Mouse (Mus musculus): ENCODE measurements around the gene Fzd10.

The Fzd10 gene

DNA sequence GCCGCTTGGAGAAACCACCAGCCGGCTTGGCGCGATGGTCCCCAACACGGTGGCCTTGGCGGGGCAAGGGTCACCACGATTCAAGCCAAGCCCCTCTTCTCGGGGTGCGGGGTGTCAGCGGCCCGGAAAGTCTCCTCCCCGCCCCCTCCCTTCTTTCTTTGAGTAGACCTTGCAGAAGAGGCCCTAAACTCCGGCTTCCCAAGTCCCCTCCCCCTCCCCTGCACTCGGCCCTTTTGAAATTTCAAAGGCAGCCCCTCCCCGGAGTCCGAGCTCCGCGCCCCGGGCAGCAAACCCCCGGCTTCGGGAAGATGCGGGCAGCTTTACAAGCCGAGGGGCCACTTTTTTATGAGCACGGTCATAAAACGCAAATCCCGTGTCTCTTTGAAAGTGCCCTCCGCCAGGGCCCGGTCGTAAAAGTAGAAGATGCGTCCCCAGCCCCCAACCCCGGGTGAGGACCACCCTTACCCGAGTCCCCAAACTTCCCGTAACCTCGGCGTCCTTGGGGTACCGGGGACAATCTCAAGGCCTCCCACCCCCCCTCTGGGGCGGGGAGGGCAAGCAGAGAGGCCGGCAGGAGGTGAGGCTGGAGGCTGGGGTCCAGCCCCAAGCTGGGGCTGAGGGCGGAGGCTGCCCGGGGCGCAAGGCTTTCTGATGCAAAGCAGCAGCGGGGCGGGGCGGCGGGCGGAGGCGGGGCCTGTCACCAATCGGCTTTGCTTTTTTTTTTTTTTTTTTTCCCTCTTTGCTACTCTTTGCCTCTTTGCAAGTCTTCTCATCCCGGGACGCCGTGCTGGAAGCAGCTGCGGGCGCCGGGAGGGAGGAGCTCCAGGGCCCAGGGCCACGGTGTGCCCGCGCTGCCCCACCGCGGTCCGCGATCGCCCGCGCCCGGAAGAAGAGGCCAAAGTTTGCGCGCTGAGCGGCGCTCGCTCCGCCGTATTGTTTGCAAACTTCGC, at the start of gene Fzd10:
Gene Fzd10, plus strand, starts transcription at position 773 of the 950 bp plus-strand sequence.
- DNase-seq (ENCODE audit: low spot score), result no peak

DNA sequence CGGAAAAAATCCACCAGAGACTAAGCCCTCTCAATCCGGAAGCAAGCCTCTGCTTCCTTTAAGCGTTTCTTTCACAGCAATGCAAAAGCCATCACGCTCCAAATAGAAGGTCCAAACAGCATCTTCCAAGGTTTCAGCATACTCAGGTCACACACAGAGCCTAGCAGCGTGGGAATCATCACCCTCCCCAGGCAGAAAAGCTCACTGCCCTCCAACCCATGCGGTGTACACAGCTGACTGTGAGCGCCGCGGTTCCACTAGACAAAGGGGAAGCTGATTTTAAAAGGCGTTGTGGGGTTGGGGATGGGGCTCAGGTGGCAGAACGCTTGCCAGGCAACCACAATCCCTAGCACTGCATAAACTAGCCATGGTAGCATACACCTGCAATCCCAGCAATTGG, 49.2 kb upstream of the Fzd10 start:
- no peak for DNase-seq (ENCODE audit: low spot score)

DNA sequence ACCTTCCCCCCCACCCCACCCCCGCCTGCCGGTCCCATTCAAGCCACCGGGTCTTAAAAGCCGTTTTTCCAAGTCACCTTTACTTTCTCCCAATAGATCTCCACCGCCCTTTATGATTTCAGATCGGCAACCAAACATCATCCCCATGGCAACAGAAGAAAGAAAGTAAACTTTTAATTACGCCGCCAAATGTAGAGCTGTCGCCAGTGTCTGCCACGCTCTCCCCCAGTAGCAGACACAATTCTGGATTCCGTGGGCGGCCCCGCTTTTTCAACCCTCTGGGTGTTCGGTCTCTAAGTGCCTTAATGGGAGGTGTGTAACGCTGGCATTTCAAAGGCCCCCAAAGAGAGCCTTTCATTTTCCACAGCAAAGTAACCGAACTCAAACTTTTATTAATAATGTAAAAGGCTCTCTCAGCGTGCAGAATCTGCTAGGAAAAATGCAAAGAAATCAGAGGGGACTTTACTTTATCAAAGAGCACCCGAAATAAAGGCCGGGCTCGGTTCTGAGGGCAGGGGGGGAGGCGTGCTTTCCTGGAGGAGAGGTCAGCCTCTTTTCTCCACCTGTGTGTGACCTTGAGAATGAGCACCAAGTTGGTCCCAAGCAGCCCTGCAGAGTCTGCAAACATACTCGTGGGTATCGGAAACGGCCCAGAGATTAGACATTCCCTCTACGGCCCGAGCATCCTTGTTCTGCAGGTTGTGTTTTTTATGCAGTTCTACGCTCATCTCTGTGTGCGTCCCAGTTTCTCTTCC, 48.3 kb upstream of the Fzd10 start:
- DNase-seq (ENCODE audit: low spot score), result no peak

DNA sequence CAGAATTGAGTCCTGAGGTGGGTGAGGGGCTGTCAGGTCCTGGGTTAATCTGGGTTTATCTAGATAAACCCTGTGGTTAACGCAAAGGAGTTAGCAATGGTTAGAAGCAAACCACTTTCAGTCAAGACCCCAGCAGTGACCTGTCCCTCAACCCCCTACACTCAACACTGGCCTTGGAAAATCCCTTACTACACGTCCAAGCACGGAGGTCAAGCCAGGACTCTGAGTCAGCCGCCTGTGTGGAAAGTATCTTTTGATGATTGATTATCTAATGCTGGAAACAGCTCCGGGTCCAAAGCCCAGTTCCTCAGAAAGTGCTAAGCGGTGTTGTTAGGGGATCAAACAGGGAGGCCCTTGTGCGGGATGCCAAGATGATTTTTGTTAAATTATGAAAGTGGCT, 42.5 kb upstream of the Fzd10 start:
- no peak for DNase-seq (ENCODE audit: low spot score)

DNA sequence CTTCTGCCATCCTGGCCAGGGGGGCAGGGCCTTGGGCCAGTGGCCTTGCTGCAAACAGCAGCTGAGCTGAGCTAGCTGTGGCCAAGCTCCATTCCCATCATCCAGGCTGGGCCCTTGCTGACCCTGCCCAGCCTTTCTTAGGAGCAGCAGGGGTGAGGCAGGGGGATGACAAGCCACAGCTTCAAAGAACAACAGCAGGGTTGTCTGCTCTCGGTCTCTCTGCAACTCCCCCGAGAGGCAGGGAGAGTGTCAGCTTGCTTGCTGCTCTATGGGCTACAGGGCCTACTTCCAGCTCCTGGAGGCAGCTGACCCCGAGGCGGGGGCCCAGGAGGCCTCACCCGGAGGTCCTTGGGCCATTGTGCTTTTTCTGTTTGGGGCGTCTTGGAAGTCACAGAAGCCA, 33.3 kb upstream of the Fzd10 start:
- DNase-seq (ENCODE audit: low spot score), result no peak

DNA sequence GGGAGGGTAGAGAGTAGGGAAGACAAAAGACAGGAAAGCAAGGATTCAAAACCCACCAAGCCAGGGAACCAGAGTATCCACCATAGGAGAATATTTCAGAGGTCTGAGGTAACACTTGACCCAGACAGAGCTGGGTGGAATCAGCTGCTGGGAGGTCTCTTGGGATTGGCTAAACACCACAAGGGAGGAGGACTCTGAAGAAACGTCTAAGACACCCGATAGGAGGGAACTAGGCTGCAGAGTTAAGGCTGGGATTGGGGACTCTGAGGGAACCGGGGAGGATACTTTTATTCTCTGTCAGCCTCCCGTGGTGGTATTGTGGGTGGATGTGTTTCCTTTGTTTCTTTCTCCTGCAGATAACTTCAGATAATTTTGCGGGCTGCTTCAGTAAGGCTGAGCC, 31.7 kb upstream of the Fzd10 start:
- DNase-seq (ENCODE audit: low spot score), result no peak

DNA sequence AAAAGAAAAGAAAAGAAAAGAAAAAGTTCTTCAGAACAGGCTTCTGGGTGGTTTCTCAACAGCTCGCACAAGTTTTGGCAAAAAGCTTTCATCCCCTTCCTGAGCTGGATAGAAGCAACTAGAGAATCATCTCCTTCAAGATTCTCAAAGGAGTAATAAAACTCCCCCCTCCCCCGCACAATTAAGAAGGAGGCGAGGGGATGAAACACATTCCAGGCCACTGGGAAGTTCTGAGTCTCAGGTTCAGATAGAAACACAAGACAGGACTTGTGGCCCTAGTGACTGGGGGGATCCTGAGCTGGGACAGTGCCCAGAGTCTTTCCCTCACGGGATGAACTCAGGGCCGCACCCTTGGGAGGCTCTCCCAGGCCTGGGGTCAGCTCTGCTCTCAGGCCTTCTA, 30.6 kb upstream of the Fzd10 start:
- no peak for DNase-seq (ENCODE audit: low spot score)

DNA sequence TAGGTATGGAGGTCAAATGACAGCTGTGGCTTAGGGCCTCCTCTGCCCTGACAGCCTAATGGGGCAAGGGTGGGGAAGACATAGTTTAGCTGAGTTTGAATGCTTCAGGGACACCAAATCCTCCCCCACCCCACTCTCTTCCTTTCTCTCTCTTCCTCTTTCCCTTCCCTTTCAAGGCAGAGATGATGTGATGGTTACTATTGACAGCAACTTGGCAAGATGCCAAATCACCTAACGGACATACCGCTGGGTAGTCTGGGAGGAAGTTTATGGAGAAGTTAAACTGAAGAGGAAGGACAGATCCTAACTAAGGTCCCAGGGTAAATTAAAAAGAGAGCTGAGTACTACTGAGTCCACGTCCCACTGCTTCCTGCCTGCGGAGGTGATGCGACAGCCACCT, 29.8 kb upstream of the Fzd10 start:
- DNase-seq (ENCODE audit: low spot score), result no peak

DNA sequence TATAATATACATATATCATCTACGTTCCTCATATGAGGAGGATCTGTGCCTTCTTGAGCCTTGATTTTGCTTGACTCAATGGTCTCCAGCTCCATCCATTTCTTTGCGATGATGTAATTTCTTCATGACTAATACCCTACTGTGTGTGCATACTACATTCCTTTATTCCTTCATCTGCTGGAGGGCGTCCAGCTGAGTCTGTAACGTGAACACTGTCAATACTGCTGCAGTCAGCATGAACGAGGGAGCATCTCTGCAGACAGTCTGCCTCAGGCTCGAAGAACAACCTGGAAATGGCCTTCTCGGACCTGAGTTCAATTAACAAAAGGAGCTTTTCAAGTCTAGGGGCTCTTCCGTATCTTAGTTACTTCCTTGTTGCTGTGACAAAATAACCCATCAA, 28.9 kb upstream of the Fzd10 start:
- no peak for DNase-seq (ENCODE audit: low spot score)

DNA sequence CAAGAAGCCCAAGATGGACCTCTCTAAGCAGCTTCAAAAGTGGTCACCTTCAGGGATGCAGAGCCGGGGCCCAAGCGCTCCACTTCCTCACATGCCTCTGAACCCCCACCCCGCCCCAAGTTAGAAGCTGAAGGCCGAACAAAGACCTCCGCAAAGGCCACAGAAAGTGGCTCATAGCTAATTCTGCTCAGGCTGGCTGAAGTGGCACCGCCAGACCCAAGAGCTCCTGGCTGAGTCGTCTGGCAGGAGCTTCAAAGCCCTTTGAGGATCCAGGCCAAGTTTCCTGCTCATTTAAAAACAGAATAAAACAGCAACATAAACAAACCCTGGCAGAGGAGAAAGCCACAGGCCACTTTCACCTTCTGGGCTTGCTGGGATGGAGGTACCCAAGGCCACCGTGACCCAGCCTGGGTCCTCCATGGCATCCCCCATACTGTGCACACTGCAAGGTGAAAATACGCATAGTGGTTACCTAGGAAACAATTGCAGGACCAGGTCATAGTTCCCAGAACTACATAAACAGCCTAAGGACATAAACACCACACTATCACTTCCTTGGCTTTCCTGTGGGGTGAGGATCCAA, 24.6 kb upstream of the Fzd10 start:
- DNase-seq (ENCODE audit: low spot score), result no peak

DNA sequence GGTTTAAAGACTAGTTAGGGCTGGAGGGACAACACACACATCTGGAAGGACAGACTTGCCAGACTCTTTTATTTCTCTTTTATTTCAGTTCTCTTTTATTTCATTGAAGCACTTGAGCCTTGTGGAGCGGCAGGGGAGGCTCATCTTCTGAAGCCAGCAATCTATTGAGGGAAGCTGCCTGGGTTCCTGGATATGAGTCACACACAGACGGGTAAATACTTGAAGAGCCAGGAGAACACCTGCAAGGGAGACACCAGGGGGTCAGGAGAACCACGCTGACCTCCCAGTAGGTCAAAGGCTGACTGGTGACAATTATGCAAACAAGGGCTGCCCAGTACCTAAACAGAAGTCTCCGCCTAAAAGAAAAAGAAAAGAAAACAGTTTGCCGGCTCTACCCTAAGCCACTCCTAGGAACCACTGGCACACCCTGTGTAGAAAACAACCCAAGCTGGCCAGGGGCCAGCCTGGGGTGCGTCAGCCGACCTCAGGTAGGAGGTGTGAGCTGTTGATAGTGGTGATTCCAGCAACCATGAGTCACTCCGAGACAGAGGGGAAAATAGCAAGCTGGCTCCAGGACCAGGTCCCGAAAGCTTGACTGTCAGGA, 21.5 kb upstream of the Fzd10 start:
- no peak for DNase-seq (ENCODE audit: low spot score)

DNA sequence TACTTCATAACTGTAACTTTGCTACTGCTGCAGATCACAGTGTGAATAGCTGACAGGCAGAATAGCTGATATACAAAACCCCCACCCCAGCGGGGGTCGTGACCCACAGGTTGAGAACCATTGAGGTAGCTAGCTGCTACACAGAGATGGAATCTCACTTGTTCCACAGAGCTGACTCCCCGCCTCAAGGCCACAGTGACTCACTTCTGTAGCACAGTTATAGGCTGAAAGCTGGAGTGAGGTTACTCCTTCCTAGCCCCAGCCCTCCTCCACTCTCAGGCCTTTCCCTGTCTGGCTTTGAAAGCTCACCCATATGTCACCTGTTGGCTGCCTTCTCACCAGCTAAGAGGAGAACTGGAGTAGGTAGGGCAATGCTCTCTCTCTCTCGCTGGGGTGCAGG, 19.7 kb upstream of the Fzd10 start:
- DNase-seq (ENCODE audit: low spot score), result no peak

DNA sequence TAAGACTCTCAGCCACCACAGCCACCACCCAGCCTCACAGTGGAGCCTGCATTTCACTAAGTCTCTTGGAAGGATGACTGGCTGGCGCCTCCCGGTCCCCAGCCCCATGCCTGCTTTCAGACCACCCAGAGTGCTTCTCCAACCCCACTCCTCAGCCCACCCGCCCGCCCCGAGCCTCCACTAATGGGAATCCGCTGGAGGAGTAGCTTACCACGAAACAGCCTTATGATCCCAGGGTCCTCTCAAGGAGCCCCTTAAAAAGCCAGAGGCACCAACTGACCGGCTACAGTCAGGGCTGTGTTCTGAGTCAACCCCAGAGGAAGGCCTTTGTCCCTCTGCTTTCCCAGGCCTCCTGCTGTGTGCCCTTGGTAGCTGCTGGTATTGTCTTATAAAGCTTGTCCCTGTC, 19.1 kb upstream of the Fzd10 start:
- DNase-seq (ENCODE audit: low spot score), result no peak

DNA sequence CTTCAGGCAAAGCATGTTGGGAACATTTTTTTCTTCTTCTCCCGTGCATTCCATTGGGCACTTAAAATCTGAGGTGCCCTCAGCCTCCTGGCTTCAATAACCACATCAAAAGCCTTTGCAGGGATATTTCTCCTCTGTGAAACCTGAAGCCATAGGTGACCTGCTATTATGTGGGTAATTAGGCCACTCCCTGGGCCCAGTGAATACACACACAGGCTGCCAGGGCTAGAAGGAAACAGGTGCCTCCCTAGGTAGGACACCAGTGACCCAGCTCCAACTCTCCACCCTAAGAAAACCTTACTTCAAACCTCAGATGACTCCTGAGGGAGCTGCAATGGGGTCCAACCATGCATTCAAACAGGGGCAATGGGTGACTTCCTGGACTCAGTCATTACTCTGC, 11.4 kb upstream of the Fzd10 start:
- DNase-seq (ENCODE audit: low spot score), result no peak

DNA sequence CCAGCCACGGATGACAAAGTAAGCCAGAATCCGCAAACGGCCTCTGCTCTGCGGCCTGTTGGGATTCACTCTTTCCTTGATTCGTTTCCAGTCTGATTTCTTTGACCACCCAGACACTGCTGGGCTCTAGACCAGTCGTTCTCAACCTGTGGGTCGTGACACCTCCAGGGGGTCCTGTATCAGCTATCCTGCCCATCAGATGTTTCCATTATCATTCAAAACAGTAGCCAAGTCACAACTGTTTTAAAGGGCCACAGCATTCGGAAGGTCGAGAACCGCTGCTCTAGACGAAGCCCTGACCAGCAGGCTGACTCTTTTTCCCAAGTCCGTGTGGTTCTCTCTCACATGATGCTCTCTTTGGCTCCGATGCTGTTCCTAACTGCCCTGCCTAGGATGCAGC, 7.2 kb upstream of the Fzd10 start:
- no peak for DNase-seq (ENCODE audit: low spot score)

DNA sequence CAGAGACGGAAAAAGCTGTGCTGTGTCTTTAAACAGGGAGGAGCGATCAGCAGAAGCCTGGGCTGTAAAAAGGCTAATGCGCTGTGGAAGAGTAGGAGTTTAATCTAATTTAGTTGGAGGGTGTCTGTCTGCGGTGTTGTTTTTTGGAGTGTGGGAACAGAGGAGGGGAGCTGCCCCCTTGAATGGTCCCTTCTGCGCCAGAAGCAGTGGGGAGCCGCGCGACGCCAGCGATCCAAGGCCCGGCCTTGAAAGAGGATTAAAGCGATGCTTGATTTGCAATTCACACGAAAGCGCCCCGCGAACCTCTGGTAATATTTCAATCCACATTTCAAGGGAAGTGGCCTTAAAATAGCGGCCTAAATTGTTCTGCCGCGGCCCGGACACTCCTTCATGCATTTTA, 3.8 kb upstream of the Fzd10 start:
- DNase-seq (ENCODE audit: low spot score), result no peak

DNA sequence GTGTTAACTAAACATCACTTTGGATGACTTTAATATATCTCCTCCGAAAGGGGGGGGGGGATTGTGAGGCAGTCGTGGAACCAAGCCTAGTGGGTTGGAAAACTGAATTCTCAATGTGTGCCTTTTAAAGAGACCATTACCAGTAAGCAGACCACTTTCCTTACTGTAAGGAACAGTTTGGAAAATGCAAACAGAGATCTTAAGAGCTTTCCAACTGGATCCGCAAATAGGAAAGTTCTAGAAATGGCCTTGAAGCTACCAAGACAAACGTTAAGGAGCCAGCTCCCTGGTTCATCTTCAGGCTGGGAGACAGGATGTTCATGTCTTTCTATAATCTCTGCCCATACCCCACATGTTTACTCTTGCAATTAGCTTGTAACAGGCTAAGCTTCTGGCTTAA, 3.3 kb upstream of the Fzd10 start:
- DNase-seq (ENCODE audit: low spot score), result no peak

DNA sequence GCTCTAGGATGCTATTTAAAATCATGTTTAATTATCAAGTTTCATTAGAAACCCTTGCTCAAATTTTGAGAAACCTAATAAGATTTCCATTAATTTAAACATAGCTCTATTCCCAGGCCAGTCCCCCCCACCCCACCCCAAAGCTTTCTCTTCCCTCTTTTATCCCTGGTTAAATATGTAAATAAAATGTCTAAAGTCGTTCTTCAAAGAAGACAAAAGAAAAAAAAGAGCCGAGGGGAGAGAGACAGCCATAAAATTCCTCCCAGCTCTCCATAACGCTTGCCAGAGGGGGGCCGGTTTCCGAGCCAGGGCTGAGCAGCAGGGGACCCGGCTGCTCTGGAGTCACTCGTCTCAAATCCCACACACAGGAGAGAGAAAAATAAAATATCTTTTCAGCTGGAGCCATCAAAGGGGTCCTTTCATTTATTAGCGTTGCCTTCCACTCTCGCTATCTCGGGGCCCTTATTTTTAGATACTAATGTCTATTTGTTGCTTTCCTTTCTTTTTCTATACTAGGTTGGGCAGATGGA, 2.4 kb upstream of the Fzd10 start:
- no peak for DNase-seq (ENCODE audit: low spot score)

DNA sequence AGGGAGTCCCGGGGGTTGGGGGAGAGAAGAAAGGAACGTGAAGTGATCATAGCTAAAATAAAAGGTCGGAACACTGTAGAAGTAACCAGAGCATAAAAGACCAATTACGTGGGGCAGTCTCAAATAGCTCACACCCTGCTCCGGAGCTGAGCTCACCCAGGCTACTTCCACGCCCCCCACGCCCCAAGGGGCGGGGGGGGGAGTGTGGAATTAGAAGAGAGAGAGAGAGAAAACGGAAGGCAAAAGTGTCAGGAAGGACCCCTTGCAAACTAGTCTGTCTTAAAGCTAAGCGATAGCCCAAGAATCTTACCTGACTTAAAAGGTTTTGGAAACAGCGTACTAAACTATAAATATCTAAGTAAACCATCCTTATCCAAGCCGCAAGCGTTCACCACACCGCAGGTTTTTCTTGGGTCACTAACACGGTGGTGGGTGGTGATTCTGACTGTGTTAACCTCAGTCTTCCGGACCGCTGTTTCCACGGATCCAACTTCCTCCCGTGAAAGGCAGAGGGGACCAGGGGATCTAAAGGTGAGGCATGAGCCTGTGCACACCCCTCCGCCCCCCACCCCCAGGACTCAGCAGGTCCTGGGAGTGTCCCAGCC, 1.8 kb upstream of the Fzd10 start:
- no peak for DNase-seq (ENCODE audit: low spot score)

DNA sequence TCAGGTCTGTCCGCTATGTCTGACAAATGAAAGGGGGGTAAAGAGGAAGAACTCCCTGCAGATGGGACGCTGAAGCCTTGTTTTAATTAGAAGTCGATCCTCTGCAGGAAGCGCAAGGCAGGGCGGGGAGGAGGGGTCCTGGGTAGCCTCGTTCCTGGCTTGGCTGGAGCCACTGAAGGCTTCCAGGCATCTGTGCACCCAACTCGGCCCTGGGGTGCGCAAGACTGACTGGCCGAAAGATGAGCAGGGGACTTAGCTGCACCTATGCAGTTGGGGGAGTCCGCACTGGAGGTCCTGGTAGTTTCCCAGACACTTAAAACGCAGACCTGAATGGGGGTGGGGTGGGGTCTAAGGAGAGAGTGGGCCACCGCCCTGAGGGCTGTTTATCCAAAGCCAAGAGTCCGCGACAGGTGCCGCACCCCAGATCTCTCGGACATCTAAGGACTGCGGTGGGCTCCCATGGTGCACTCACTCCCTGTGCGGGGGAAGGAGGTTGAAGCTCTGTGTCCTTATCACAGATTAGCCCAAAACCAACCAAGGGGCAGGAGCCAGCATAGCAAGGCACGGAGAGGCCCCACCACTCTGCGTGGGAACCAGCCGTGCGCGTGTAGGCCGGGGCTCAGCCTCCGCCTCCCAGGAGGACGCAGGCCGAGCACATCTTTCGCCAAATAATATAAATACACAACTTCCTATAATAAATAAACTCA, 1.1 kb upstream of the Fzd10 start:
- no peak for DNase-seq (ENCODE audit: low spot score)
